Mouse (Mus musculus): ENCODE measurements around the gene Tcf23. TPM values are rescaled to one million over a fixed set of nuclear protein-coding genes. Genes with fewer than 3 reads are reported as not detected.

Gene Tcf23
- total and polyA plus RNA-seq, 2 experiments from 2014 or later = 0.06 TPM; not detected in 1

- Histone ChIP-seq H3K9ac (replicated peaks; ENCODE audit: low read length) (no peak overlapping the region), H3K4me1 (ENCODE audit: insufficient read depth, low read length) (peaks cover 8% of the 10 kb centered on the region; the same call in 1 of the 2 replicates), H3K9me3 (ENCODE audit: low read length) (no peaks in the 10 kb centered on the region), H3K36me3 (ENCODE audit: insufficient read depth, low read length) (peaks cover 53% of the 10 kb centered on the region), H3K27me3 (ENCODE audit: insufficient read depth, low read length) (no peaks in the 10 kb centered on the region), H3K4me2 (ENCODE audit: low read depth, low read length) (no peak overlapping the region), H3K4me3 (ENCODE audit: low read length) (no peak overlapping the region), H3K27ac (no peak overlapping the region)
- DNase-seq (ENCODE audit: low spot score) (no peak), ATAC-seq (no peak)
- no peak for TF ChIP-seq CTCF (IDR thresholded peaks at IDR 0.05; ENCODE audit: low read depth)
- WGBS = 94% methylated on average over 9 of the region's 9 CpGs
Observed at GRCm38 (mm10) chr5:30954556-30954955, 13.9 kb upstream of the Tcf23 start.

DNA sequence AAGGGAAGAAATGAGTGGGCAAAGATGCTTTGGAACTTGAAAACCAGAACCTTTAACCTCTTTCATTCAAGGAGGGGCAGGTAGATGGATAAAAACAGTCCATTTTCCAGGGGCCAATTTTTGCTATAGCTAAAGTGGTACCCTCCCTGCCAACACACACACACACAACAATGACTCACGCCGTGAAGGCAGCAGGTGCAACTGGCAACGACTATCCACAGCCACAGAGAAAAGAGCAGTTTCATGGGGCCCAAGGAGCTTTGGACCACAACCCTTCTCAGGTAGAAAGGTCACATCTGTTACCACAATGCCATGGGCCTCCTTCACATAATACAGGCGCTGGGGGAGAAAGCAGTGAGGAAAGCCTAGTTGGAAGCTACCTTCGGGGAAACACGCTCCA lies 12.7 kb upstream of the Tcf23 start:
- Histone ChIP-seq H3K36me3 (ENCODE audit: insufficient read depth, low read length) (peaks cover 53% of the 10 kb centered on the region), H3K4me3 (ENCODE audit: low read length) (no peak overlapping the region), H3K9ac (replicated peaks; ENCODE audit: low read length) (no peak overlapping the region), H3K4me1 (ENCODE audit: insufficient read depth, low read length) (peaks cover 8% of the 10 kb centered on the region; the same call in 1 of the 2 replicates), H3K27me3 (ENCODE audit: insufficient read depth, low read length) (no peaks in the 10 kb centered on the region), H3K9me3 (ENCODE audit: low read length) (no peaks in the 10 kb centered on the region), H3K27ac (no peak overlapping the region), H3K4me2 (ENCODE audit: low read depth, low read length) (no peak overlapping the region)
- TF ChIP-seq CTCF (IDR thresholded peaks at IDR 0.05; ENCODE audit: low read depth) = no peak
- 93% methylated on average over 6 of the region's 6 CpGs for WGBS
- ATAC-seq (no peak), DNase-seq (ENCODE audit: low spot score) (no peak)

- Histone ChIP-seq H3K9me3 (ENCODE audit: low read length) (no peaks in the 10 kb centered on the region), H3K36me3 (ENCODE audit: insufficient read depth, low read length) (peaks cover 40% of the 10 kb centered on the region), H3K4me1 (ENCODE audit: insufficient read depth, low read length) (peaks cover 8% of the 10 kb centered on the region; the same call in 1 of the 2 replicates), H3K27me3 (ENCODE audit: insufficient read depth, low read length) (no peaks in the 10 kb centered on the region), H3K4me2 (ENCODE audit: low read depth, low read length) (0 out of 2 replicates have a peak overlapping the region, but pooled peaks have one; percentile 10), H3K27ac (no peak overlapping the region), H3K4me3 (ENCODE audit: low read length) (no peak overlapping the region), H3K9ac (replicated peaks; ENCODE audit: low read length) (0 out of 2 replicates have a peak overlapping the region, but pooled peaks have one; percentile 13)
- 95% methylated on average over 6 of the region's 6 CpGs for WGBS
- DNase-seq (ENCODE audit: low spot score) (no peak), ATAC-seq (no peak)
- TF ChIP-seq CTCF (IDR thresholded peaks at IDR 0.05; ENCODE audit: low read depth) = no peak
Observed at GRCm38 (mm10) chr5:30957891-30958290, 10.6 kb upstream of the Tcf23 start.

- DNase-seq (ENCODE audit: low spot score) (no peak), ATAC-seq (no peak)
- Histone ChIP-seq H3K36me3 (ENCODE audit: insufficient read depth, low read length) (peaks cover 27% of the 10 kb centered on the region), H3K27me3 (ENCODE audit: insufficient read depth, low read length) (no peaks in the 10 kb centered on the region), H3K9me3 (ENCODE audit: low read length) (no peaks in the 10 kb centered on the region), H3K4me3 (ENCODE audit: low read length) (peak overlapping the region; percentile 88), H3K4me1 (ENCODE audit: insufficient read depth, low read length) (peaks cover 8% of the 10 kb centered on the region; the same call in 1 of the 2 replicates), H3K4me2 (ENCODE audit: low read depth, low read length) (peak overlapping the region; percentile 93), H3K9ac (replicated peaks; ENCODE audit: low read length) (peak overlapping the region; percentile 79), H3K27ac (peak overlapping the region; percentile 86)
- WGBS = 35% methylated on average over 19 of the region's 19 CpGs
- TF ChIP-seq CTCF (IDR thresholded peaks at IDR 0.05; ENCODE audit: low read depth) = no peak
Observed at GRCm38 (mm10) chr5:30959198-30959854, 9.1 kb upstream of the Tcf23 start.

GRCm38 (mm10) chr5:30959966-30960501 lies 8.4 kb upstream of the Tcf23 start, which contains the start of gene Preb:
Gene Preb, minus strand, starts transcription at chr5:30960361.
- peak within 1 kb of the TSS; percentile 86 for H3K27ac ChIP-seq
- peak within 1 kb of the TSS; percentile 93 for H3K4me2 ChIP-seq (ENCODE audit: low read depth, low read length)
- H3K4me1 ChIP-seq (ENCODE audit: insufficient read depth, low read length) = peaks cover 8% of the 10 kb centered on the region; the same call in 1 of the 2 replicates
- H3K9me3 ChIP-seq (ENCODE audit: low read length) = no peaks in the 10 kb centered on the region
- DNase-seq (ENCODE audit: low spot score) (peak; percentile 100), ATAC-seq (peak; percentile 98)
- peaks cover 20% of the 10 kb centered on the region for H3K36me3 ChIP-seq (ENCODE audit: insufficient read depth, low read length)
- no peaks in the 10 kb centered on the region for H3K27me3 ChIP-seq (ENCODE audit: insufficient read depth, low read length)
- WGBS = 4% methylated on average over 56 of the region's 56 CpGs
- TF ChIP-seq CTCF (IDR thresholded peaks at IDR 0.05; ENCODE audit: low read depth) = peak; percentile 53
- peak within 1 kb of the TSS; percentile 79 for H3K9ac ChIP-seq (replicated peaks; ENCODE audit: low read length)
- peak within 1 kb of the TSS; percentile 88 for H3K4me3 ChIP-seq (ENCODE audit: low read length)

DNA sequence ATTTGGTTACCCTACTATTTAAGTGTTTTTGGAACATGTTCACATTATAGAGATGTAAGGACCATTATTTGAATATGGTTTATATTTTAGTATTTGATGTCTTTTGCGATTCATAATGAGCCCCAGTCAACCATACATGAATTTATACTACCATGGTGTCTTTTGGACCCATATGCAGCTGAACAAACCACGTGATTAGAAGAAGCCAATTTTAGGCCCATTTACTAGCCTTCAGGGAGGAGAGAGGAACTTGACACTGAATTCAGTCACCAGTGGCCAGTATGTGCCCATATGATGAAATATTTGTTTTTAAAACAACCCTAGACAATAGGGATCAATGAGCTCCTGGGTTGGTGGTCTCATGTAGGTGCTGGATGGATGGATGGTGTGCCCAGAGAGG lies 7.6 kb upstream of the Tcf23 start:
- TF ChIP-seq CTCF (IDR thresholded peaks at IDR 0.05; ENCODE audit: low read depth) = no peak
- Histone ChIP-seq H3K27me3 (ENCODE audit: insufficient read depth, low read length) (no peaks in the 10 kb centered on the region), H3K36me3 (ENCODE audit: insufficient read depth, low read length) (peaks cover 14% of the 10 kb centered on the region), H3K9ac (replicated peaks; ENCODE audit: low read length) (no peak overlapping the region; the same call in 1 of the 2 replicates), H3K4me2 (ENCODE audit: low read depth, low read length) (peak overlapping the region; percentile 93), H3K27ac (peak overlapping the region; percentile 86), H3K4me1 (ENCODE audit: insufficient read depth, low read length) (peaks cover 8% of the 10 kb centered on the region; the same call in 1 of the 2 replicates), H3K4me3 (ENCODE audit: low read length) (peak overlapping the region; percentile 88; the same call in 1 of the 2 replicates), H3K9me3 (ENCODE audit: low read length) (no peaks in the 10 kb centered on the region)
- DNase-seq (ENCODE audit: low spot score) (no peak), ATAC-seq (no peak)
- 93% methylated on average over 2 of the region's 2 CpGs for WGBS

Data from hindbrain, postnatal 0 days (tissue).